Mouse (Mus musculus) CD8-positive naive resting alpha-beta T cell, adult 2 months (primary cell): ENCODE results near the gene Ntn3.
A peak's percentile ranks its signal among the peaks of the same experiment; 100 is the strongest.

Source experiments
- DNase-seq, 2 experiments: peaks; one replicate each; pipeline ENCODE4 v3.0.0; 2022; ENCODE audit warnings: low read depth in 2 of 2, low spot score in 2 of 2

The Ntn3 gene

GRCm38 (mm10) chr17:24191481-24191880, 17.9 kb downstream of the Ntn3 start:
- no peak for DNase-seq

GRCm38 (mm10) chr17:24190934-24191333, 18.4 kb downstream of the Ntn3 start:
- DNase-seq = no peak

- no peak for DNase-seq
These were observed 35.1 kb downstream of the Ntn3 start for GRCm38 (mm10) chr17:24174259-24174658.

GRCm38 (mm10) chr17:24173423-24173822, 35.9 kb downstream of the Ntn3 start:
- DNase-seq = peak; percentile 61 to 81

GRCm38 (mm10) chr17:24171738-24172137, 37.6 kb downstream of the Ntn3 start:
- DNase-seq = no peak

DNA sequence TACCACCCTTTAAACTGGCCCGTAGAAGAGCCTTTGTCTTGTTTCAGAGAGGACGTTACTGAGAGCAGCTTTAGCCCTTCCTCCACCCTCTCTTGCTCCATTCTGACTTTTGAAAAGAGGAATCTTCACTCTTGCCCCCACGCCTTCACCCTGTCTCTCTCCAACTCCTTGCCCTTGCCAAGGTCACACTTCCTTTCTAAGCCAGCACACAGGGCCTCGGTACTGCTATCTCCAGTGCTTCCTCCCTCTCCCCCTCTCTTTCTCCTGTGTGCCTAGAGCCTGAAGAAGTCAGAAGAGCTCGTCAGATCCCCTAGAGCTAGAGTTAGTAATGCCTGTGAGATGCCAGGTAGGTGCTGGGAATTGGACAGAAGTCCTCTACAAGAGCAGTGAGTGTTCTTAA, 38.6 kb downstream of the Ntn3 start:
- DNase-seq = no peak

DNA sequence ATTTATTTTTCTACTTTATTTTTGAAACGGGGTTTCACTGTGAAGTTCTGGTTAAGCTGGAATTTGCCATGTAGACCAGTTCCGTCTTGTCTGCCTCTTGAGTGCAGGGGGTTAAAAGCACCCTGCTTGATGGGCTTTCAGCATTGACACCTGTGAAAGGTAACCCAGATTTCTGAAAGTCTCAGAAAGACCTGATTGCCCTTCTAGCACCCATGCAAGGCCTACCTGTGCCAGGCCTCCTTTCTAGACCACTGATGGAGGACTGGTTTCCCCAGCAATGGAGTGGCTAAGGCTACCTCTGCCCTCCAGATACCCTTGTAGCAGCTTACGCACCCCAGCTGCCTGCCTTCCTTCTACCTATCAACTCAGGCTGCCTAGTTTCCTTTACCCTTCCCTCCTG, 39.2 kb downstream of the Ntn3 start:
- DNase-seq = no peak

GRCm38 (mm10) chr17:24169317-24170065, 39.8 kb downstream of the Ntn3 start, which contains the start of gene Atp6v0c:
TSS of gene Atp6v0c (minus strand) at chr17:24169702.
- DNase-seq = peak; percentile 91 to 92

GRCm38 (mm10) chr17:24168590-24169277, 40.6 kb downstream of the Ntn3 start:
- peak; percentile 75 to 80 for DNase-seq

- no peak for DNase-seq
These were observed 41.3 kb downstream of the Ntn3 start for GRCm38 (mm10) chr17:24167891-24168505.

- no peak for DNase-seq
These were observed 42.2 kb downstream of the Ntn3 start for GRCm38 (mm10) chr17:24167120-24167519.

GRCm38 (mm10) chr17:24164566-24165259, 44.6 kb downstream of the Ntn3 start:
- no peak for DNase-seq

GRCm38 (mm10) chr17:24163176-24163962, 46.0 kb downstream of the Ntn3 start, which contains the start of gene Amdhd2:
TSS of gene Amdhd2 (minus strand) at chr17:24163766.
- DNase-seq = peak; percentile 95

DNA sequence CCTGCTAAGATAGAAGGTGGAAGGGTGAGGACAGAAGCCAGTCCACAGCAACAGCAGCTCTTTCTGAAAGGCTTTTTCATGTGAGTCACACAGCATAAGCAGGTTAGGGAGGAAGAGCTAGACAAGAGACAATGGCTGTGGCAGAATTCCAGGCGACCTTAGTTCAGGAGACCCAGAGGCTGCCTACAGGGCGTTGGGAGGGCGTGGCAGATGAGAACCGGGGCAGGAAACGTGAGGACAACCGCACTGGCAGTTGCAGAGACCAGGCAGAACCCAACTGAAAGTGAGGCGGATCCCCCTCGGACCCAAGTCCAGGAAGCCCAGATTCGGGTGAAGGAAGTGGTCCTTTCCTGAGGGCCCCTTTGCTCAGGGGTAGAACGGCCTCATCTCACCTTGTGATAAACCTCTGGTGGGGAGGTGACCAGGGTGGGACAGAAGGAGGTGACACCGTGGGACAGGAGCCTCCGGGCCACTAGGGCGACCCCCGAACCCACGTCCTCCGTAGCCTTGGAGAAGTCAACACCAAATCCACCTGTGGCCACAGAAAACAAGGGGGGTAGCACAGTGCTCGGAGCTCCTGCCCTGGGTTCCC, 46.7 kb downstream of the Ntn3 start:
- no peak for DNase-seq

- no peak for DNase-seq
These were observed 47.9 kb downstream of the Ntn3 start for GRCm38 (mm10) chr17:24161466-24161865.

DNA sequence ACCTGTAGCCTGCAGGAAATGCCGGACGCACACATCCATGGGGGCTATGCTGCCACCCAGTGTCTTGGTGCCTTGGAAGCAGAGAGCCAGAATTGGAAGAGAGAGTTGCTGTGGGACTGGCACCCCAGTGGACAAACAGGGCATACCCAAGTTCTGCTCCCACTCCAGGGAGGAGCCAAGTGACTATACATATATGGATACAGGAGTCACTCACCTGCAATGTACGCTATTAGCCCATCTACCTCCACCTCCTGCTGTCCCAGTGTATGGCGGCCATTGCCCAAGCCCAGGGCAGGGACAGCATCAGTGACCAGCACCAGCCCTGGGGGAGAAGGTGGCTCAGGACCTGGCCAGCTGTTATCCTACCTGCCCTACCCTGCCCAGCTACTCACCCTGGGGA, 51.8 kb downstream of the Ntn3 start:
- no peak for DNase-seq

DNA sequence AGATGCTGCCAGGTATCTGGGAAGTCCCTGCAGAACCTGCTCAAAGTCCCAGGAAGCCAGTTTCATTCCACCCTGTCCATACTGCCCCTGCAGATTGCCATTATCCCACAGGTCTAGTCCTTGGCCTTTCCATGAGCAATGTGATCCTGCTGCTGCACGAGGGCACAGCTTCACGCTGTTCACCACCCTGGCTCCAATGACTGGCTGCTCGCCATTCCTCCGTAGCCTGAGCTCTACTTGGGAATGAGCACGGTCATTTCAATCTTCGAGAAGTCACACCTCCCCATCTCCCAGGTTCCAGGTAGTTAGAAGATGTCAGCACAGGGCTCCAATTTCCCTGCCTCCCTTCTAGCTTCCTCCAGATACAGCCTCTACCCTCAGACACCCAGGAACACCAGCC, 52.2 kb downstream of the Ntn3 start:
- DNase-seq = no peak

DNA sequence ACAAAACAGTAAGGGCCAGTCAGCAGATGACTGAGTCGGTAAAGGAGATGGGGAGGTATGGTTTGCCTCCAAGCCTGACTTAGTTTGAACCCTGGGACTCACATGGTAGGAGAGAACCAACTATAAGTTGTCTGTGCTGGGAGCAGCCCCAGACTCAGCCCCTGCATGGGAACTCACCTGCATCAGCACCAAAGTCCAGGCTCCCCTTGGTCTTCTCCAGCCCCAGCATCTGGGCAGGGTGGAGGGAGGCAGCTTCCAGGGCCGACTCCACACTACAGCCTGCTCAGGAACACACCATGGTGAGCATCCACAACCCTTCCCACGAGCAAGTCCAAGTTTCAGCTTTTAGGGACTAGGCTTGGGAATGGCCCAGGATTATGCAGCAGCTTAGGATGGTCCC, 52.9 kb downstream of the Ntn3 start:
- no peak for DNase-seq

DNA sequence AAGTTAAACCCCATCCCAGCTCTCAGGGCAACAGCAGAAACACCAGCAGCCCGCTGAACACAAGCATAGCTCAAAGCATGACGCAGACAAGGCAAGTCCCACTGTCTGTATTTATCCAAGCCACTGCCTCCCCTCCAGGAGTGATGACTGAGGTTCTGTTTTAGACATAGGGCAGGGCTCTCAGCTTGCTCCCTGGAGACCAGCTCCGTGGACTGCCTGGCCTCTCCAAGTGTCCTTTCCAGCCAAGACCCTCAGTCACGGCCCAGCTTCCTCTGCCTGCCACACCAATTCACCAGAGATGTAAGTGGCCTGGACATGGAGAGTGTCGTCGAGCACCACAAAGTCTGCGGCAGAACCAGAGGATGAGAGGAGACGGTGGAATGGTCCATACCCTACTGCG, 53.6 kb downstream of the Ntn3 start:
- no peak for DNase-seq

- no peak for DNase-seq
These were observed 54.9 kb downstream of the Ntn3 start for GRCm38 (mm10) chr17:24154463-24154862.
